Mouse (Mus musculus): ENCODE data around the gene Arhgap23. TPM values are rescaled to one million over a fixed set of nuclear protein-coding genes. Genes with fewer than 3 reads are reported as not detected.

Gene Arhgap23
- polyA plus RNA-seq, 1 experiment from 2014 or later = 6.6 TPM

GRCm38 (mm10) chr11:97422507-97422906, 7.2 kb downstream of the Arhgap23 start:
- Histone ChIP-seq H3K27ac (replicated peaks) (peak overlapping the region; percentile 85; the same call in 1 of the 2 replicates), H3K4me1 (replicated peaks) (peaks cover 70% of the 10 kb centered on the region), H3K27me3 (no peaks in the 10 kb centered on the region), H3K36me3 (replicated peaks) (0 out of 2 replicates have a peak, but pooled peaks cover 2% of the 10 kb centered on the region), H3K4me3 (replicated peaks) (no peak overlapping the region), H3K9me3 (replicated peaks) (no peaks in the 10 kb centered on the region), H3K9ac (no peak overlapping the region), H3K4me2 (no peak overlapping the region)
- WGBS (ENCODE audit: insufficient replicate concordance) = 64% methylated on average over 4 of the region's 4 CpGs
- ATAC-seq (ENCODE audit: insufficient read depth) = no peak

- ATAC-seq (ENCODE audit: insufficient read depth) = peak; percentile 66
- peak overlapping the region; percentile 51 for H3K9ac ChIP-seq
- peak overlapping the region; percentile 76 for H3K4me2 ChIP-seq
- 26% methylated on average over 5 of the region's 5 CpGs for WGBS (ENCODE audit: insufficient replicate concordance)
- H3K27me3 ChIP-seq = no peaks in the 10 kb centered on the region
- H3K36me3 ChIP-seq (replicated peaks) = 0 out of 2 replicates have a peak, but pooled peaks cover 2% of the 10 kb centered on the region
- H3K27ac ChIP-seq (replicated peaks) = peak overlapping the region; percentile 85
- H3K4me3 ChIP-seq (replicated peaks) = peak overlapping the region; percentile 45
- no peaks in the 10 kb centered on the region for H3K9me3 ChIP-seq (replicated peaks)
- H3K4me1 ChIP-seq (replicated peaks) = peaks cover 76% of the 10 kb centered on the region
Observed at GRCm38 (mm10) chr11:97424092-97424692, 8.9 kb downstream of the Arhgap23 start.

GRCm38 (mm10) chr11:97424802-97425201, 9.5 kb downstream of the Arhgap23 start:
- peaks cover 79% of the 10 kb centered on the region for H3K4me1 ChIP-seq (replicated peaks)

GRCm38 (mm10) chr11:97427794-97428725, 12.7 kb downstream of the Arhgap23 start:
- 0 out of 2 replicates have a peak, but pooled peaks cover 2% of the 10 kb centered on the region for H3K36me3 ChIP-seq (replicated peaks)
- H3K4me1 ChIP-seq (replicated peaks) = peaks cover 82% of the 10 kb centered on the region
- H3K9ac ChIP-seq = peak overlapping the region; percentile 67
- WGBS (ENCODE audit: insufficient replicate concordance) = under 1% methylated on average over 32 of the region's 32 CpGs
- H3K27ac ChIP-seq (replicated peaks) = peak overlapping the region; percentile 97
- H3K4me2 ChIP-seq = peak overlapping the region; percentile 96
- ATAC-seq (ENCODE audit: insufficient read depth) = peak; percentile 87
- peak overlapping the region; percentile 61 for H3K4me3 ChIP-seq (replicated peaks)
- no peaks in the 10 kb centered on the region for H3K27me3 ChIP-seq
- no peaks in the 10 kb centered on the region for H3K9me3 ChIP-seq (replicated peaks)

More at GRCm38 (mm10) chr11:97424802-97425201, 9.5 kb downstream of the Arhgap23 start:
- Histone ChIP-seq H3K4me3 (replicated peaks) (no peak overlapping the region), H3K36me3 (replicated peaks) (0 out of 2 replicates have a peak, but pooled peaks cover 2% of the 10 kb centered on the region), H3K9ac (peak overlapping the region; percentile 51; the same call in 1 of the 2 replicates), H3K9me3 (replicated peaks) (no peaks in the 10 kb centered on the region), H3K27ac (replicated peaks) (peak overlapping the region; percentile 85), H3K27me3 (no peaks in the 10 kb centered on the region), H3K4me2 (peak overlapping the region; percentile 76)
- 61% methylated on average over 3 of the region's 3 CpGs for WGBS (ENCODE audit: insufficient replicate concordance)
- no peak for ATAC-seq (ENCODE audit: insufficient read depth)

- 35% methylated on average over 4 of the region's 4 CpGs for WGBS (ENCODE audit: insufficient replicate concordance)
- peak; percentile 8; the same call in 1 of the 2 replicates for ATAC-seq (ENCODE audit: insufficient read depth)
Observed at GRCm38 (mm10) chr11:97428726-97429077, 13.4 kb downstream of the Arhgap23 start.

GRCm38 (mm10) chr11:97429615-97430014, 14.3 kb downstream of the Arhgap23 start:
- H3K4me2 ChIP-seq = peak overlapping the region; percentile 96; the same call in 1 of the 2 replicates
- H3K9me3 ChIP-seq (replicated peaks) = no peaks in the 10 kb centered on the region
- H3K36me3 ChIP-seq (replicated peaks) = 0 out of 2 replicates have a peak, but pooled peaks cover 2% of the 10 kb centered on the region
- H3K4me3 ChIP-seq (replicated peaks) = no peak overlapping the region
- H3K9ac ChIP-seq = peak overlapping the region; percentile 67; the same call in 1 of the 2 replicates
- no peaks in the 10 kb centered on the region for H3K27me3 ChIP-seq
- no peak for ATAC-seq (ENCODE audit: insufficient read depth)
- H3K27ac ChIP-seq (replicated peaks) = peak overlapping the region; percentile 97
- H3K4me1 ChIP-seq (replicated peaks) = peaks cover 81% of the 10 kb centered on the region
- 63% methylated on average over 8 of the region's 8 CpGs for WGBS (ENCODE audit: insufficient replicate concordance)

More at GRCm38 (mm10) chr11:97428726-97429077, 13.4 kb downstream of the Arhgap23 start:
- Histone ChIP-seq H3K27ac (replicated peaks) (peak overlapping the region; percentile 97), H3K27me3 (no peaks in the 10 kb centered on the region), H3K4me1 (replicated peaks) (peaks cover 81% of the 10 kb centered on the region), H3K9me3 (replicated peaks) (no peaks in the 10 kb centered on the region), H3K36me3 (replicated peaks) (0 out of 2 replicates have a peak, but pooled peaks cover 2% of the 10 kb centered on the region), H3K4me2 (peak overlapping the region; percentile 96), H3K9ac (peak overlapping the region; percentile 67), H3K4me3 (replicated peaks) (peak overlapping the region; percentile 61)

- Histone ChIP-seq H3K9ac (peak overlapping the region; percentile 23; the same call in 1 of the 2 replicates), H3K27ac (replicated peaks) (peak overlapping the region; percentile 66), H3K4me3 (replicated peaks) (no peak overlapping the region), H3K4me1 (replicated peaks) (peaks cover 91% of the 10 kb centered on the region), H3K9me3 (replicated peaks) (no peaks in the 10 kb centered on the region), H3K4me2 (0 out of 2 replicates have a peak overlapping the region, but pooled peaks have one; percentile 7), H3K36me3 (replicated peaks) (no peaks in the 10 kb centered on the region), H3K27me3 (no peaks in the 10 kb centered on the region)
- no peak for ATAC-seq (ENCODE audit: insufficient read depth)
- 6% methylated on average over 3 of the region's 3 CpGs for WGBS (ENCODE audit: insufficient replicate concordance)
Observed at GRCm38 (mm10) chr11:97432015-97432414, 16.7 kb downstream of the Arhgap23 start.

GRCm38 (mm10) chr11:97432983-97433539, 17.7 kb downstream of the Arhgap23 start:
- Histone ChIP-seq H3K36me3 (replicated peaks) (no peaks in the 10 kb centered on the region), H3K4me1 (replicated peaks) (peaks cover 91% of the 10 kb centered on the region), H3K9me3 (replicated peaks) (no peaks in the 10 kb centered on the region), H3K27me3 (no peaks in the 10 kb centered on the region), H3K4me3 (replicated peaks) (no peak overlapping the region), H3K4me2 (no peak overlapping the region), H3K27ac (replicated peaks) (peak overlapping the region; percentile 65), H3K9ac (no peak overlapping the region)
- 35% methylated on average over 8 of the region's 8 CpGs for WGBS (ENCODE audit: insufficient replicate concordance)
- no peak for ATAC-seq (ENCODE audit: insufficient read depth)

- H3K9ac ChIP-seq = no peak overlapping the region
- peak overlapping the region; percentile 65; the same call in 1 of the 2 replicates for H3K4me3 ChIP-seq (replicated peaks)
- H3K27me3 ChIP-seq = no peaks in the 10 kb centered on the region
- WGBS (ENCODE audit: insufficient replicate concordance) = 69% methylated on average over 8 of the region's 8 CpGs
- H3K4me1 ChIP-seq (replicated peaks) = peaks cover 91% of the 10 kb centered on the region
- H3K36me3 ChIP-seq (replicated peaks) = no peaks in the 10 kb centered on the region
- peak overlapping the region; percentile 80 for H3K4me2 ChIP-seq
- no peak for ATAC-seq (ENCODE audit: insufficient read depth)
- no peaks in the 10 kb centered on the region for H3K9me3 ChIP-seq (replicated peaks)
- H3K27ac ChIP-seq (replicated peaks) = peak overlapping the region; percentile 98
Observed at GRCm38 (mm10) chr11:97434121-97434520, 18.8 kb downstream of the Arhgap23 start.

GRCm38 (mm10) chr11:97434704-97435454, 19.5 kb downstream of the Arhgap23 start:
- peak overlapping the region; percentile 80 for H3K4me2 ChIP-seq
- under 1% methylated on average over 15 of the region's 15 CpGs for WGBS (ENCODE audit: insufficient replicate concordance)
- peak overlapping the region; percentile 70 for H3K9ac ChIP-seq
- H3K27ac ChIP-seq (replicated peaks) = peak overlapping the region; percentile 98
- peaks cover 91% of the 10 kb centered on the region for H3K4me1 ChIP-seq (replicated peaks)
- H3K27me3 ChIP-seq = no peaks in the 10 kb centered on the region
- no peaks in the 10 kb centered on the region for H3K9me3 ChIP-seq (replicated peaks)
- peak; percentile 80 for ATAC-seq (ENCODE audit: insufficient read depth)
- H3K36me3 ChIP-seq (replicated peaks) = no peaks in the 10 kb centered on the region
- peak overlapping the region; percentile 65 for H3K4me3 ChIP-seq (replicated peaks)

Data from liver, embryonic 15.5 days (tissue).